Mouse (Mus musculus) limb, embryonic 10.5 days (tissue): ENCODE data around the gene Eif2b2. TPM values are rescaled to one million over a fixed set of nuclear protein-coding genes. Genes with fewer than 3 reads are reported as not detected.

Experiments
- DNase-seq: peaks from one replicate; pipeline ENCODE4 v3.0.0-alpha.2; 2017; ENCODE audit warnings: low spot score
- H3K27ac ChIP-seq: fragments of 300-500 bp; sonication (generic); 2 replicates; pipeline ENCODE4 v1.5.1; 2016; ENCODE audit warnings: mild to moderate bottlenecking
- H3K27me3 ChIP-seq: fragments of 300-500 bp; sonication (generic); 2 replicates; pipeline ENCODE4 v1.6.1; 2016; ENCODE audit warnings: low read depth, mild to moderate bottlenecking; ENCODE audit not compliant: poor library complexity, severe bottlenecking
- H3K36me3 ChIP-seq: fragments of 300-500 bp; sonication (generic); 2 replicates; pipeline ENCODE4 v1.6.1; 2016; ENCODE audit warnings: mild to moderate bottlenecking, moderate library complexity
- H3K4me1 ChIP-seq: fragments of 300-500 bp; sonication (generic); 2 replicates; pipeline ENCODE4 v1.6.1; 2016
- H3K4me3 ChIP-seq: fragments of 300-500 bp; sonication (generic); 2 replicates; pipeline ENCODE4 v1.5.1; 2016; ENCODE audit warnings: mild to moderate bottlenecking, moderate library complexity
- H3K9me3 ChIP-seq: fragments of 300-500 bp; sonication (generic); replicated peaks from 2 replicates; pipeline ENCODE4 v1.6.1; 2016; ENCODE audit warnings: mild to moderate bottlenecking
- WGBS: fragments of 180-500 bp; shearing (Covaris S2); methylation state at CpG from one replicate; pipeline ENCODE4 v1.1.7; 2016; 5-methylcytosine and 5-hydroxymethylcytosine counted together
- polyA plus RNA-seq: library from polyadenylated mRNA; unstranded; fragments of >200 nt; fragmentation: Nextera tagmentation; extraction: Ambion mirVana; gene quantifications from 2 replicates; pipeline ENCODE4 v1.2.1, GENCODE M21; 2016

Eif2b2 gene
- polyA plus RNA-seq, 1 experiment from 2014 or later: 126 TPM

DNA sequence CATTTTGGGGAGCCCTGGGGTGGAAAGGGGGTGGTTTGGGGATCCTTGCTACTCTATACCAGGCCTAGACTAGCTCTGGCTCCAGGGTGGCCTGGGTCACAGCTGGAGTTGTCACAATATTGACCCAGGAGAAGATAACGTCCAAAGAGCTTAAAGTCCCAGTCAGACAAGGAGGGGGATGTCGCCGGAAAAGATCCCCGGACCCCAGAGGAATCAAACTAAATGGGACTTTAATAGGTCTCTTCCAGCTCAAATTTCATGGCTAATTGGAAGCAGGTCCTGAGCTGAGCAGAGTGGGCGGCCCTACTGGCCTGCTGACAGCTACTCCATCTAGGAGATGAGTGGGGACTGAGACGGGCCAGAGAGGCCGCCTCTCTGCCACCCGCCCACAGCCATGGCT is 21.3 kb upstream of the Eif2b2 start:
- no peaks in the 10 kb centered on the region for H3K36me3 ChIP-seq
- peak; percentile 76 for DNase-seq
- H3K9me3 ChIP-seq: no peaks in the 10 kb centered on the region
- peak overlapping the region; percentile 28; the same call in 1 of the 2 replicates for H3K4me3 ChIP-seq
- 7% methylated on average over 8 of the region's 8 CpGs for WGBS
- H3K4me1 ChIP-seq: peaks cover 82% of the 10 kb centered on the region
- H3K27me3 ChIP-seq: peaks cover 48% of the 10 kb centered on the region
- peak overlapping the region; percentile 73 for H3K27ac ChIP-seq

DNA sequence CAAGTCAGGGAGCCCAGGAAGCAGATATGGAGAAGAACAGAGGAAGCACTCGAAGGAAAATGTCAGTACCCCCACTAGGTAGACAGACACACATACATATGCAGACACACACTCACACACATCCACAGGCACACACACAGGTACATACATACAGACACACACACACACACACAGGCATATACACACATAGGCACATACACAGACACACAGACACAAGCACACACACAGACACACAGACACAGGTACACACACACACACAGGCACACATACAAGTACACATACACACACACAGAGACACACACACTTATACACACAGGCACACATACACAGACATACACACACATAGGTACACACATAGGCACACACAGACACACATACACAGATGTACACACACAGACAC is 19.3 kb upstream of the Eif2b2 start:
- Histone ChIP-seq H3K36me3 (no peaks in the 10 kb centered on the region), H3K27ac (peak overlapping the region; percentile 44), H3K27me3 (peaks cover 31% of the 10 kb centered on the region), H3K4me1 (peaks cover 81% of the 10 kb centered on the region), H3K9me3 (no peaks in the 10 kb centered on the region), H3K4me3 (no peak overlapping the region)
- no peak for DNase-seq
- WGBS: 79% methylated on average over 1 of the region's 1 CpGs

DNA sequence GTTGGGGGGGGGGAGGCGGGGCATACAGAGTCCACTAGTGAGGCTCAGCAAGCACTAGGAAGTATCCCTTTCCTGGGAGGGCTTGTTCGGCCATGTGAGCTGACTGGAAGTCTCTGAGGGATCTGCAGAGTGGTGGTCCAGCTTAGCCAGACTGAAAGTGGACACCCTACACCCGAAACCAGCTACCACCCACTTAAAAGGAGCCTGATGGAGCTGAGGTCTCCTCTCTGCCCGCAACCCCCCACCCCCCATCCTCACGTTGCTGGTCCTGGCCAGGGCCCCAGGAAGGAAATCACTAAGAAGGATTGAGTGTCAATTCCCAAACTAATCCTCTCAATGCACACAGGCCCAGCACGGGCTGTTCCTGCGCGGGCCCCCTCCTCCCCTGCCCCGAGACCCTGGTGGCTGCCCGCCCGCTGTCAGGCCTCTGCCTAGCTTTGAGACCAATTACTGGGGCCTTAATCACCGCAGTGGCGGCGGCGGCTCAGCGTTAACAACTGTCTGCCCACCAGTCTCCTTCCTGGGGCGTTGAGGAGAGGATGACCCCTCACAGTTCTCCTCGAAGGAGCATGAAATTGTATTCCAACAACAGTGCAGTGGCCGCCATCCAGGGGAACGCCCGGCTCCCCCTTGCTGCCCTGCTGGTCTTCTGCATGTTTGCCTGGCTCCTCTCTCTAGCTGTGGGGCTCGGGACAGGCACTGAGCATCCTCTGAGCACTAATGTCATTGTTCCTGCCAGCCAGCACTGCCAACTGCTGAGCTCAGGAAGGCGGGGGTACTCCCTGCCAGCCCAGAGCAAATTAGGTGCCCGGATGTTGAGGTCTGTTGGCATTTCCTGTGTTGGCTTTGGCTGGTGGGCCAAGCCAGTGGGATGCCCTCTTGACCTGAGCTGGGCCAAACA is 18.1 kb upstream of the Eif2b2 start:
- no peaks in the 10 kb centered on the region for H3K9me3 ChIP-seq
- H3K4me1 ChIP-seq: peaks cover 70% of the 10 kb centered on the region
- H3K27ac ChIP-seq: peak overlapping the region; percentile 84
- no peaks in the 10 kb centered on the region for H3K36me3 ChIP-seq
- H3K27me3 ChIP-seq: peaks cover 21% of the 10 kb centered on the region
- H3K4me3 ChIP-seq: peak overlapping the region; percentile 37
- WGBS: 16% methylated on average over 24 of the region's 24 CpGs
- DNase-seq: peak; percentile 64

DNA sequence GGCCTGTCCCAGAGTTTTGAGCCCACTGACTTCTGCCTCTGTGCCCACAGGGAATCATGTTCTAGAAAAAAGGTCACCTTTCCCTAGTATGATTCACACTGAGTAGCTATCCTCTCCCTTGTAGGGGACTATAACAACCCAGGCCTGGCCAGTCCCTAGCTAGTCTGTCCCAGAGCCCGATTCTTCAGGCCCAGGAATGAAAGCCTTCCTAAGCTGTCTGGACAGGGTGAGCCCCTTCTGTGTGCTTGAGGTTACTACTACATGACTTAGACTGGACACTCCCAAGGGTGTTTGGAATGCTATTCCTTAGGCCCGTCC is 17.5 kb upstream of the Eif2b2 start:
- WGBS: 83% methylated on average over 2 of the region's 2 CpGs
- DNase-seq: no peak
- H3K4me3 ChIP-seq: peak overlapping the region; percentile 37; the same call in 1 of the 2 replicates
- H3K9me3 ChIP-seq: no peaks in the 10 kb centered on the region
- H3K36me3 ChIP-seq: no peaks in the 10 kb centered on the region
- H3K27me3 ChIP-seq: peaks cover 20% of the 10 kb centered on the region
- peaks cover 64% of the 10 kb centered on the region for H3K4me1 ChIP-seq
- H3K27ac ChIP-seq: peak overlapping the region; percentile 84

DNA sequence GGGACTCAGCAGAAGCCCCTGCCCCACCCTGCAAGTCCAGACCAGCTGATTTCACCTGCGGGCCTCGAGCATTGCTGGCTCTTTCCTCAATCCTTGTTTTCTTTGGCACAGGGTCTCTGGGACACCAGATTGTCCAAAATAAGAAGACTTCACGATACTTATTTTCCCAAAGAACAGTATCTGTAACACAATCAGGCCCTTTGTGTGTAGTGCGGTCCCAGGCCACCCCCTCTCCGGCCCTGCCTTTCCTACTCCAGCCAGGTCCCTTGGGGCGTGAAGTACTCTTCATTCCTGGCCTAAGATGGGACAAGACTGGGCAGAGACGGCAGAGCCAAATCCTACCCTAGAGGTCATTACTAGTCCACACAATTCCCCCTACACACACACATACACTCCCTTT is 17.1 kb upstream of the Eif2b2 start:
- H3K27ac ChIP-seq: peak overlapping the region; percentile 84

DNA sequence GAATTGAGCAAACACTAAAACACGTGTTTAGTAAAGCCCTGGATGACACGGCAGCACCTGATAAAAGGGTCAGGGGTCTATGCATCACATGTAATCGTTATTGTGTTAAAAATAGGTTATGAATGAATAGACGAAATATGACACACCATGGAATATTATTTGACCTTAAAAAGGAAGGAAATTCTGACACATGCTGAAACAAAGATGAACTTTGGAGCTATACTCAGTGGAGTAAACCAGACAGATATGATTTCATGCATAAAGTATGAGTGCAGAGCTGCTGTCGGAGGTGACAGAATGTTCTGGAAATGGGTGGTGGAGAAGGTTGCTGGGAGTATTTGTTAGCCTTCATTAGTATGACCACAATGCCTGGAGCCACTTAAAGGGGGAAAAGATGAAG is 15.6 kb upstream of the Eif2b2 start:
- DNase-seq: no peak
- Histone ChIP-seq H3K4me1 (peaks cover 45% of the 10 kb centered on the region), H3K36me3 (no peaks in the 10 kb centered on the region), H3K9me3 (no peaks in the 10 kb centered on the region), H3K4me3 (no peak overlapping the region), H3K27me3 (peaks cover 20% of the 10 kb centered on the region), H3K27ac (no peak overlapping the region)
- 89% methylated on average over 5 of the region's 5 CpGs for WGBS

More for the DNA sequence above, 17.1 kb upstream of the Eif2b2 start:
- Histone ChIP-seq H3K27me3 (peaks cover 20% of the 10 kb centered on the region), H3K9me3 (no peaks in the 10 kb centered on the region), H3K36me3 (no peaks in the 10 kb centered on the region), H3K4me1 (peaks cover 60% of the 10 kb centered on the region), H3K4me3 (no peak overlapping the region)
- no peak for DNase-seq
- 89% methylated on average over 7 of the region's 7 CpGs for WGBS

DNA sequence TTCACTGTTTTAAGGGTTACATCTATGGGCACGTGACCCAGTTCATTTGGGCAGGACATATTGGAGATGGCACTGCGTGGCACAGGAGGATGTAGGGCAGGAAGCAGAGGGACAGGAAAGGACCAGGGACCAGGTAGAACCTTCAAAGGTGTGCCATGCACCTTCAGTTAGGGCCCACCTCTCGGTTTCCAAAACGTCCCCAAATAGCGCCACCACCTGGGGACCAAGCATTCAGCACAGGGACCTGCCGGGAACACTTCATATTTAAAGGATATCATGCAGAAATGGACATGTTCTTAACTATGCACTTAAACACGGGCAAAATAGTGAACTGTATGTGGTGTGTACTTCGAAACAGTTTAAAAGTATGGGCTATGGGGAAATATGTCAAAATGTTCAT is 15.2 kb upstream of the Eif2b2 start:
- H3K9me3 ChIP-seq: no peaks in the 10 kb centered on the region
- DNase-seq: no peak
- peaks cover 18% of the 10 kb centered on the region for H3K27me3 ChIP-seq
- no peak overlapping the region for H3K27ac ChIP-seq
- H3K36me3 ChIP-seq: no peaks in the 10 kb centered on the region
- 54% methylated on average over 8 of the region's 8 CpGs for WGBS
- no peak overlapping the region for H3K4me3 ChIP-seq
- H3K4me1 ChIP-seq: peaks cover 41% of the 10 kb centered on the region

DNA sequence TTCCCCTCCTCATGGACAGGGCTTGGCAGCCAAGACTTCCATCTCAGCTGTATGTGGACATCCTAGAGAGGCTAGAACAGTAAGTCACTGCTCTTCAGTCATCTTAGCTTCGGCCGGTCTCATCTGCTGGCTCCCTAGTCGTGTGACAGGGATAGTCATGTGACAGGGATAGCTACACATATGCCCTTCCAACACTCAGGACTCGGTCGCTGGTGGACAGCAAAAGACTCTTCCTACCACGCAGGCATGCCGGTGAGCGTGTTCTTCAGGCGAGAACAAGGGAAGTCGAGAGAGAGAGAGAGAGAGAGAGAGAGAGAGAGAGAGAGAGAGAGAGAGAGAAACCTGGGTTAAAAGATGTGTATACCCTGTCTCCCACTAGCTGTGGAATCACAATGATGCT is 13.9 kb upstream of the Eif2b2 start:
- no peaks in the 10 kb centered on the region for H3K36me3 ChIP-seq
- H3K27ac ChIP-seq: no peak overlapping the region
- H3K4me1 ChIP-seq: peaks cover 28% of the 10 kb centered on the region
- H3K27me3 ChIP-seq: 0 out of 2 replicates have a peak, but pooled peaks cover 6% of the 10 kb centered on the region
- no peak for DNase-seq
- 88% methylated on average over 10 of the region's 10 CpGs for WGBS
- no peak overlapping the region for H3K4me3 ChIP-seq
- H3K9me3 ChIP-seq: no peaks in the 10 kb centered on the region

DNA sequence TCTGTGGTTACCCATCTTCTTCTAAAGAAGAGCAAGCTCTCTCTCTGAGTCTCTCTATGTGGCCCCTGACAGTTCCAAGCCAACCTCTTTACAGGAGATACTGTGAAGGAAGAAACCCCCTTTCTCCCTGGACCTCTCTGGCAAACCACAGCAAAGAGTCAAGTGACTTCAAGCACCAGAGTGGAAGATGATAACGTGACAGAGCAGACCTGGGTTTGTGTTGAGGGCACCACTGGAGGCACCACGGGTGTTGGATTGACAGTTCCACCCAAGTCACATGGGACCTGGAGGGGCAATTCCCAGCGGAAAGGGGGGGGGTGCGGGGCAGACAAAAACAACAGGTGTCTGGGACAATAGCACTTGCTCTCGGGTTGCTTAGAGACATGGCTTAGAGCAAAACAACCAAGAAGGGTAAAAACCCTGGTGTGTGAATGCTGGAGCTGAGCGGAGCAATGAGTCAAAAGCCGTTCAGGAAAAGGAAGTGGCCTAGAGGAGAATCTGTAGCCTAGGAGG is 10.5 kb upstream of the Eif2b2 start:
- WGBS: 52% methylated on average over 7 of the region's 7 CpGs
- H3K9me3 ChIP-seq: no peaks in the 10 kb centered on the region
- H3K27me3 ChIP-seq: 0 out of 2 replicates have a peak, but pooled peaks cover 6% of the 10 kb centered on the region
- H3K4me3 ChIP-seq: no peak overlapping the region
- peaks cover 7% of the 10 kb centered on the region; the same call in 1 of the 2 replicates for H3K4me1 ChIP-seq
- no peaks in the 10 kb centered on the region for H3K36me3 ChIP-seq
- H3K27ac ChIP-seq: no peak overlapping the region
- no peak for DNase-seq

DNA sequence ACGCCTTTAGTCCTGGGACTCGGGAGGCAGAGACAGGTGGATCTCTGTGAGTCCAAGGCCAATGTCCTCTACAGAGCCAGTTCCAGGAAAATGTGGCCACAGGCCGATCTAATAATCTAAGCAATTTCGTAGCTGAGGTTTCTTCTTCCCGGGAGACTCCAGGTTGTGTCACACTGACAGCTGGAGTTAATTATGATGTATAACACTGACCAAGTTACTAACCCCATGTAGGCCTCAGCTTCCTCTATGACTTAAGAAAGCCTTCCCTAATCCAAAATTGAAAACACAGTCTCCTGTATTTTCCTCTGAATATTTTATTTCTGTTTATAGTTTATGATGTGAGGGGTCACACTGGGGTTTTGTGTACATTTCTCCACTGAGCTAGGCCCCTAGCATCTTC is 4.2 kb upstream of the Eif2b2 start:
- 58% methylated on average over 5 of the region's 5 CpGs for WGBS
- DNase-seq: no peak

DNA sequence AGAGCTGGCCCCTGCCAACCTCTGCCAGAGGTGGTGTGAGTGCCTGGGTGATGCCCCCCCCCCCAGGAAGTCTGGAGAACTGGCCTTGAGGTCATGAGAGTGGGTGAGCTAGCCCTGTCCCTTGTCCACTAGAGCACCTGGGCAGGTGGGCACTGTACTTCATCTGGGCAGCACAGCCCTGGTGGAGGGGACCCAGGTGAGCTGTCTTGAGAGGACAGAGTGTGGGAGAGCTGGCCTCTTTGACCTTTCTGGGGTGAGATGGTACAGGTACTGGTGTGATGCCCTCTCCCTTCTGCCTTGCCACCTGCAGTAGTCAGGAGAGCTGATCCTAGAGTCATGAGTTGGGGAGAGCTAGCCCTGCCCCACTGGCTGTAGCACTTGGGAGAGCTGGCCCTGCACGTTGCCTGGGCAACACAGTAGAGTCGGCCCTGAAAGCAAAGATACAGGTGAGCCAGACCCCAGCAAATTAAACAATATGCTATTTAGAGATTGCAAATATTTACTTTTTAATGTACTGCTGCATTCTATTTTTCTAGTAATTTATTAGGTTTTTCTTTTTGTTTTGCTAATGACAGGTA is 1.5 kb upstream of the Eif2b2 start:
- H3K27ac ChIP-seq: peak overlapping the region; percentile 65; the same call in 1 of the 2 replicates
- H3K9me3 ChIP-seq: no peaks in the 10 kb centered on the region
- WGBS: 84% methylated on average over 2 of the region's 2 CpGs
- H3K4me3 ChIP-seq: no peak overlapping the region
- H3K36me3 ChIP-seq: peaks cover 23% of the 10 kb centered on the region
- DNase-seq: no peak
- H3K27me3 ChIP-seq: 0 out of 2 replicates have a peak, but pooled peaks cover 3% of the 10 kb centered on the region
- H3K4me1 ChIP-seq: peaks cover 31% of the 10 kb centered on the region

More for the DNA sequence above, 4.2 kb upstream of the Eif2b2 start:
- no peaks in the 10 kb centered on the region for H3K9me3 ChIP-seq
- 0 out of 2 replicates have a peak, but pooled peaks cover 3% of the 10 kb centered on the region for H3K27me3 ChIP-seq
- no peak overlapping the region for H3K4me3 ChIP-seq
- no peaks in the 10 kb centered on the region for H3K36me3 ChIP-seq
- H3K4me1 ChIP-seq: peaks cover 17% of the 10 kb centered on the region
- no peak overlapping the region for H3K27ac ChIP-seq

DNA sequence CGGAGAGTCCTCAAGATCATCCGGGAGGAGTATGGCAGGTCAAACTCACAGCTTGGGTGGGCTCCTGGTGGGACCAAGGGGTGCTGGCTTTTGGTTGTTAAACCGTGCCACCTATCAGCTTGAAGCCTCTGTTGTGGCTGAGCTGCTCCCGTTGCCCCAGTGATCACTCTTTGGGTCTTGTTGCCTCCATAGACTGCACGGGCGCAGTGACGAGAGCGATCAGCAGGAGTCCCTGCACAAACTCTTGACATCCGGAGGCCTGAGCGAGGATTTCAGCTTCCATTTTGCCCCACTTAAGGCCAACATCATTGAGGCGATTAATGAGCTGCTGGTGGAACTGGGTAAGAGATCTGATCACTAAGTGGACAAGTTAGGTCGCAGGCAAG is 617 bp downstream of the Eif2b2 start:
- H3K9me3 ChIP-seq: no peaks in the 10 kb centered on the region
- H3K4me1 ChIP-seq: peaks cover 27% of the 10 kb centered on the region
- peak overlapping the region; percentile 94 for H3K4me3 ChIP-seq
- H3K27ac ChIP-seq: peak overlapping the region; percentile 79
- peaks cover 44% of the 10 kb centered on the region for H3K36me3 ChIP-seq
- H3K27me3 ChIP-seq: 0 out of 2 replicates have a peak, but pooled peaks cover 3% of the 10 kb centered on the region
- DNase-seq: no peak
- WGBS: 4% methylated on average over 12 of the region's 12 CpGs

DNA sequence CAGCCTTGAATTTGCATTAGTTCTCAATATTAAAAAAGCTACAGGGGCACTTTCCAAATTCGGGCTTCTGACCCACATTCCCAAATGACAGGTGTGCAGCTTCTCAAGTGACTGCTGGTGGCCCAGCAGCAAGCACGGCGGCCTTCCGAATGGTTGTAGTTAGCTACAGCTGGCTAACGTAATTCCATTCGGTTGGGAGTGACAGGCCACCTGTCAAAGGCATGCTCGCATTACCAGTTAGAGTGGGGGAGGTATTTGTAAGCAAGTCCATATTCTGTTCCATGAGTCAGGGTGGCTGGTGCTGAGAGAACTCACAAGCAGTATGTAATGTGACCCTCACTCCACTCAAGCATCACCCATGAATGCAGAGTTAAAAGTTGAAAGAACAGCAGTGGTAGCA is 7.9 kb downstream of the Eif2b2 start:
- H3K4me3 ChIP-seq: no peak overlapping the region
- H3K36me3 ChIP-seq: peaks cover 51% of the 10 kb centered on the region
- no peaks in the 10 kb centered on the region for H3K9me3 ChIP-seq
- DNase-seq: peak; percentile 45
- no peak overlapping the region for H3K27ac ChIP-seq
- H3K4me1 ChIP-seq: peaks cover 22% of the 10 kb centered on the region
- no peaks in the 10 kb centered on the region for H3K27me3 ChIP-seq
- WGBS: 42% methylated on average over 7 of the region's 7 CpGs
